Mouse (Mus musculus): ENCODE results near the gene Olfr869.

Olfr869 gene

GRCm38 (mm10) chr9:20128709-20129108 is at the start of gene Olfr869:
TSS of gene Olfr869 (plus strand) at chr9:20129009.
- DNase-seq = no peak

GRCm38 (mm10) chr9:20098326-20098725 is 30.5 kb upstream of the Olfr869 start, which contains the start of gene Olfr868:
TSS of gene Olfr868 (plus strand) at chr9:20098626.
- no peak for DNase-seq

GRCm38 (mm10) chr9:20149706-20150105 is 20.9 kb downstream of the Olfr869 start:
- peak; percentile 19 for DNase-seq

GRCm38 (mm10) chr9:20173957-20174356 is 45.1 kb downstream of the Olfr869 start, which contains the start of gene Olfr870:
TSS of gene Olfr870 (minus strand) at chr9:20174057.
- DNase-seq = no peak

- no peak for DNase-seq
Measured at GRCm38 (mm10) chr9:20179463-20179862, 50.7 kb downstream of the Olfr869 start.

Measured in kidney, adult 18-20 months (tissue).